Mouse (Mus musculus) spleen, adult 2 months (tissue): ENCODE data around the gene 1700011L22Rik. TPM values are rescaled to one million over a fixed set of nuclear protein-coding genes. Genes with fewer than 3 reads are reported as not detected.

Source experiments
- DNase-seq, 2 experiments: peaks; one replicate each; pipeline versions ENCODE4 v3.0.0 to v3.0.0-alpha.2; 2012 to 2021; ENCODE audit warnings: low spot score in 2 of 2, low read depth in 1 of 2
- H3K27ac ChIP-seq: fragments of 200-500 bp; 2 replicates; pipeline ENCODE4 v1.5.1; 2012; ENCODE audit warnings: low read length, inconsistent platforms; ENCODE audit not compliant: insufficient read depth
- H3K27me3 ChIP-seq: fragments of 200-500 bp; 2 replicates; pipeline ENCODE4 v1.6.1; 2012; ENCODE audit warnings: mild to moderate bottlenecking, moderate library complexity, low read length, inconsistent platforms; ENCODE audit not compliant: control insufficient read depth, insufficient read depth
- H3K36me3 ChIP-seq: fragments of 200-500 bp; 2 replicates; pipeline ENCODE4 v1.6.1; 2012; ENCODE audit warnings: mild to moderate bottlenecking, low read length, inconsistent platforms; ENCODE audit not compliant: control insufficient read depth, insufficient read depth
- H3K4me1 ChIP-seq: fragments of 200-500 bp; 2 replicates; pipeline ENCODE4 v1.6.1; 2011; ENCODE audit warnings: inconsistent platforms; ENCODE audit not compliant: control insufficient read depth, insufficient read depth, insufficient read length
- H3K4me3 ChIP-seq: fragments of 200-500 bp; 2 replicates; pipeline ENCODE4 v1.5.1; 2011; ENCODE audit warnings: mild to moderate bottlenecking, inconsistent platforms; ENCODE audit not compliant: insufficient read depth, insufficient read length; ENCODE audit errors: extremely low read depth
- CTCF ChIP-seq: fragments of 200-500 bp; IDR thresholded peaks from 2 replicates; pipeline ENCODE4 v1.5.1; 2011; ENCODE audit warnings: mild to moderate bottlenecking, inconsistent platforms; ENCODE audit not compliant: insufficient read depth, insufficient read length, insufficient replicate concordance; ENCODE audit errors: extremely low read depth
- POLR2A ChIP-seq: fragments of 200-500 bp; IDR thresholded peaks from 2 replicates; pipeline ENCODE4 v1.6.1; 2011; ENCODE audit warnings: low read depth, low read length, inconsistent platforms
- WGBS: fragments of 180-500 bp; shearing (Covaris S2); methylation state at CpG from one replicate; pipeline ENCODE4 v1.1.7; 2018; 5-methylcytosine and 5-hydroxymethylcytosine counted together
- polyA plus RNA-seq: library from polyadenylated mRNA; depleted of rRNA; stranded (reverse); fragments of >200 nt; gene quantifications from 2 replicates; pipeline ENCODE4 v1.2.3, GENCODE M21; 2012

The 1700011L22Rik gene
- polyA plus RNA-seq, 1 experiment, result not detected

- H3K4me3 ChIP-seq, result no peak overlapping the region
- TF ChIP-seq CTCF, result no peak
- no peak for TF ChIP-seq POLR2A
- 70% methylated on average over 2 of the region's 2 CpGs for WGBS
- H3K4me1 ChIP-seq, result peaks cover 7% of the 10 kb centered on the region
- no peaks in the 10 kb centered on the region for H3K27me3 ChIP-seq
- no peak overlapping the region for H3K27ac ChIP-seq
- H3K36me3 ChIP-seq, result no peaks in the 10 kb centered on the region
- no peak for DNase-seq
These were observed 40.3 kb upstream of the 1700011L22Rik start for GRCm38 (mm10) chr8:79288681-79289080.

- DNase-seq, result no peak
- WGBS, result 83% methylated on average over 4 of the region's 4 CpGs
- no peaks in the 10 kb centered on the region for H3K27me3 ChIP-seq
- no peak overlapping the region for H3K27ac ChIP-seq
- no peak for TF ChIP-seq POLR2A
- TF ChIP-seq CTCF, result no peak
- H3K4me3 ChIP-seq, result no peak overlapping the region
- peaks cover 7% of the 10 kb centered on the region for H3K4me1 ChIP-seq
- H3K36me3 ChIP-seq, result no peaks in the 10 kb centered on the region
These were observed 39.9 kb upstream of the 1700011L22Rik start for GRCm38 (mm10) chr8:79288250-79288649.

DNA sequence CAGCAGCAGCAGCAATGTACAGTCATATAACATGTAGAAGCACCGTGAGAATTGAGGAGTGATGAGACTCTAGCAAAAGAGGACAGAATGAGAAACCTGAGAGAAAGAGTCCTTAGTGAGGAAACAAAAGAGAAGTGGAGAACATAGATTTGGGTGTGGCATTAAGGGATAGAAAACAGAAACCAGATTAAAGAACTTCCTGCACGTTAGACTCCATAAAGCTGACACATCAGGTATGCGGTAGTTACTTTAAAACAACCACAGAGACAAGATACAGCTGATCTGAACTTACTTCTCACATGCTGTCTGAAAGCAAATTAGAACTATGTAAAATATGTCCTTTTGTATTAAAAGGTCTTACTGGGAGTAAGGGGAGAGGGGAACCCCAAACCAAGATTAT lies 38.1 kb upstream of the 1700011L22Rik start:
- DNase-seq, result no peak
- H3K4me3 ChIP-seq, result no peak overlapping the region
- no peaks in the 10 kb centered on the region for H3K36me3 ChIP-seq
- TF ChIP-seq POLR2A (no peak), CTCF (no peak)
- H3K4me1 ChIP-seq, result peaks cover 7% of the 10 kb centered on the region
- WGBS, result 67% methylated on average over 3 of the region's 3 CpGs
- H3K27me3 ChIP-seq, result no peaks in the 10 kb centered on the region
- no peak overlapping the region for H3K27ac ChIP-seq

DNA sequence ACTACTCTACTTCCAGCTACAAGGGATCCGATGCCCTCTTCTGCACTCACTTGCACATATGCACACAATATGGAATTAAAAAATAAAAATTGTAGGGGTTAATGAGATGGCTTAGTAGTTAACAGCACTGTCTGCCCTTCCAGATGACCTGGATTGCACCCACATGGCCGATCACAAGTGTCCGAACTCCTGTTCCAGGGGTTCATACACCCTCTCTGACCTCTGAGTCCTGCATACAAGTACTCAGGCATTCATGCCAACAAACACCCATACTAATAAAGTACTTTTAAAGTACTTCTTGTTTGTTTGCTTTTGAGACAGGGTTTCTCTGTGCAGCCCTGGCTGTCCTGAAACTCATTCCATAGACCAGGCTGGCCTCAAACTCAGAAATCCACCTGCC lies 36.3 kb upstream of the 1700011L22Rik start:
- no peak for TF ChIP-seq POLR2A
- TF ChIP-seq CTCF, result no peak
- H3K36me3 ChIP-seq, result no peaks in the 10 kb centered on the region
- no peaks in the 10 kb centered on the region for H3K27me3 ChIP-seq
- no peak for DNase-seq
- no peak overlapping the region for H3K27ac ChIP-seq
- H3K4me3 ChIP-seq, result no peak overlapping the region
- 92% methylated on average over 3 of the region's 3 CpGs for WGBS
- peaks cover 7% of the 10 kb centered on the region for H3K4me1 ChIP-seq

- TF ChIP-seq CTCF (no peak), POLR2A (no peak)
- no peak for DNase-seq
- peaks cover 4% of the 10 kb centered on the region for H3K36me3 ChIP-seq
- no peak overlapping the region for H3K27ac ChIP-seq
- no peaks in the 10 kb centered on the region; the same call in 1 of the 2 replicates for H3K4me1 ChIP-seq
- no peaks in the 10 kb centered on the region for H3K27me3 ChIP-seq
- no peak overlapping the region for H3K4me3 ChIP-seq
- WGBS, result 30% methylated on average over 6 of the region's 6 CpGs
These were observed 33.1 kb upstream of the 1700011L22Rik start for GRCm38 (mm10) chr8:79281376-79281890.

DNA sequence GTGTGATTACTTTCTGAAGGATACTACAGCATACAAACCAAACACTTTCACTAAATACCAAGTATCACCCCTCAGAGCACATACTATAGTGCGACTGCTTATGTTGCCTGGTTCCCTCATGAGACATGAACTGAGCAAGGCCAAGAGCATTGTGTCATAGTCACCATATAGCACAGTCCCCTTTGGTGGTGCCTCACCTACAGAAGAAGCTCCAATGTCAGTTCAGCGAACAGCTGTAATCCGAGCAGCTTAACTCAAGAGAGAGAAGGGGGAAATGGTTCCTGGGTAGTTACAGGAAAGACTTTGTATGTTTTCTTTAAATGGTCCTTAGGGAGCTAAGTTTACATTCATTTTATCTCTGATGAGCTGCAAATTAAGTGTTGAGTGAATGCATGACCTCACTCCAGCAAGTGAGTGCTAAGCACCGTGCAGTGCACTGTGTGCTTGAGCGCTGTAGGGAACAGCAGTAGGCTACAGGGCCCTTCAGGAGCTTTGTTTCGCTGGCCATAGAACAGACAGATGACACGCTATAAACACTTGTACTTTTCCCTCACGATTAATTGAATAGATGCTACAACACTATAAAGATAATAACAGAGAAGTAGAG lies 29.0 kb upstream of the 1700011L22Rik start:
- Histone ChIP-seq H3K36me3 (peaks cover 11% of the 10 kb centered on the region), H3K4me3 (no peak overlapping the region), H3K27ac (no peak overlapping the region), H3K27me3 (no peaks in the 10 kb centered on the region), H3K4me1 (no peaks in the 10 kb centered on the region)
- TF ChIP-seq POLR2A (no peak), CTCF (no peak)
- 96% methylated on average over 8 of the region's 8 CpGs for WGBS
- no peak for DNase-seq

DNA sequence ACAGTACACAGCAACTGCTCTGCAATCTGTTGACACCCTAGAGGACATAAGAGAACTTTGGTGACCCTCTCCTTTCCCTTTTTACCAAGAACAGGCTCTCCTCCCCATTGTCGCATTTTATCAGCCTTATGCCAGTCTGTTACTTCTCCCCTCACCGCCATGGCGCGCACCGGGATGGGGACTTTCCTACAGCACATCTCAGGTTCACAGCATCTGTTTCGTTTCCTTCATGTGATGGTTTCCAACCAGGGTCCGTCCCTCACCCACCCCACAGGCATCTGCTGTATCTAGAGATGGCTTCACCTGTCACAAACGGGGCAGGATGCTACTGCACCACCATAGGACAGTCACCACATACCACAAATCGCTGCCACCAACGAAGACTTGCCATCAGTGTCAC lies 26.6 kb upstream of the 1700011L22Rik start:
- Histone ChIP-seq H3K4me3 (no peak overlapping the region), H3K36me3 (peaks cover 11% of the 10 kb centered on the region), H3K27ac (no peak overlapping the region), H3K27me3 (no peaks in the 10 kb centered on the region), H3K4me1 (no peaks in the 10 kb centered on the region)
- TF ChIP-seq POLR2A, result no peak
- TF ChIP-seq CTCF, result no peak
- 87% methylated on average over 10 of the region's 10 CpGs for WGBS
- no peak for DNase-seq
